Mouse (Mus musculus): ENCODE data around the gene Slc25a41. TPM values are rescaled to one million over a fixed set of nuclear protein-coding genes. Genes with fewer than 3 reads are reported as not detected.
"Not testable (repeated sequence)": the region's sequence is repeated elsewhere in the genome, so short reads cannot be mapped to it uniquely, and the experiment has no call there.

Gene Slc25a41
- polyA plus RNA-seq, 2 experiments = 0.13 to 0.26 TPM

- Histone ChIP-seq H3K9ac (ENCODE audit: low read depth, low read length, severe bottlenecking) (no peak overlapping the region), H3K9me3 (ENCODE audit: control insufficient read depth, low read length) (no peaks in the 10 kb centered on the region), H3K4me1 (ENCODE audit: control insufficient read depth, insufficient read depth, low read length) (0 out of 2 replicates have a peak, but pooled peaks cover 10% of the 10 kb centered on the region), H3K27ac (replicated peaks; ENCODE audit: low read depth, low read length) (no peak overlapping the region), H3K4me3 (replicated peaks; ENCODE audit: low read length) (peak overlapping the region; percentile 77; the same call in 1 of the 2 replicates), H3K36me3 (ENCODE audit: control insufficient read depth, insufficient read depth, low read length) (no peaks in the 10 kb centered on the region), H3K4me2 (replicated peaks; ENCODE audit: low read depth, low read length, severe bottlenecking) (peak overlapping the region; percentile 83), H3K27me3 (ENCODE audit: control insufficient read depth, insufficient read depth, low read length) (peaks cover 33% of the 10 kb centered on the region)
- ATAC-seq (ENCODE audit: low FRiP score, low read depth) (no peak), DNase-seq (ENCODE audit: low spot score) (no peak)
- TF ChIP-seq POLR2A (IDR thresholded peaks at IDR 0.05; ENCODE audit: borderline replicate concordance, extremely low read depth, insufficient read depth, insufficient read length) = no peak
- WGBS = 48% methylated on average over 10 of the region's 10 CpGs
Measured at GRCm38 (mm10) chr17:57061069-57061468, 19.6 kb upstream of the Slc25a41 start.

DNA sequence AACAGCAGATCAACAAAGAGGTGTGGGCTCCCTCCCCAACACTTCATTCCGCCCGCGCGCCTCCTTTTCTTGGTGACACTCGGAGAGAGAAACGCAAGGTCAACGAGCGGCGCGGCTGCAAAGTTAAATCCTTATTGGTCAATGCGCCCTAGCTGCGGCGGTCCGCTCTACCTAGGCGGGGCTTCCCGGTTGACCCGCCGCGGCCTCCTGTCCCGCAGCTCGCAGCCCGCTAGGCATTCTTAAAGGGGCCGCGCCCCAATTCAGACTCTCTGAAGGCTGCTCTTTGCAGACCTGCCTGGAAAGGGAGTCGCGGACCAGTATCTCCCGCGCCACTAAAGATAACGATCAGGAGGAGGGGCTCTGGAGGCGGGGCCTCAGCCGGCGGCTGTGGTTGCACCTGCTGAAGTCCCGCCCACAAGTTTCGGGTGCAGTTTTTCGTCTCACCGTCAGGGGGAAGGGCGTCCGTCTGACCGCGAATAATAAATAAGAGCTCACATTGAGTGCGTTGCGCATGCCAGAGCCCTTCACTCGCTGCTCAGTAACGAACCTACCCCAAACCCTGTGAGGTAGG, 18.9 kb upstream of the Slc25a41 start:
- 0 out of 2 replicates have a peak overlapping the region, but pooled peaks have one; percentile 22 for H3K9ac ChIP-seq (ENCODE audit: low read depth, low read length, severe bottlenecking)
- no peak overlapping the region for H3K27ac ChIP-seq (replicated peaks; ENCODE audit: low read depth, low read length)
- DNase-seq (ENCODE audit: low spot score) = peak; percentile 96

GRCm38 (mm10) chr17:57059486-57059977, 18.1 kb upstream of the Slc25a41 start, which contains the start of gene Slc25a23:
Slc25a23 (minus strand) TSS chr17:57059863.
- DNase-seq (ENCODE audit: low spot score) = peak; percentile 80
- no peak for TF ChIP-seq POLR2A (IDR thresholded peaks at IDR 0.05; ENCODE audit: borderline replicate concordance, extremely low read depth, insufficient read depth, insufficient read length)
- H3K27ac ChIP-seq (replicated peaks; ENCODE audit: low read depth, low read length) = no peak within 1 kb of the TSS
- peaks cover 27% of the 10 kb centered on the region for H3K27me3 ChIP-seq (ENCODE audit: control insufficient read depth, insufficient read depth, low read length)
- no peaks in the 10 kb centered on the region for H3K36me3 ChIP-seq (ENCODE audit: control insufficient read depth, insufficient read depth, low read length)
- peak within 1 kb of the TSS; percentile 70 for H3K9ac ChIP-seq (ENCODE audit: low read depth, low read length, severe bottlenecking)
- no peaks in the 10 kb centered on the region for H3K9me3 ChIP-seq (ENCODE audit: control insufficient read depth, low read length)
- 0 out of 2 replicates have a peak, but pooled peaks cover 10% of the 10 kb centered on the region for H3K4me1 ChIP-seq (ENCODE audit: control insufficient read depth, insufficient read depth, low read length)
- peak within 1 kb of the TSS; percentile 83 for H3K4me2 ChIP-seq (replicated peaks; ENCODE audit: low read depth, low read length, severe bottlenecking)
- WGBS = 1% methylated on average over 16 of the region's 45 CpGs
- H3K4me3 ChIP-seq (replicated peaks; ENCODE audit: low read length) = peak within 1 kb of the TSS; percentile 77
- peak; percentile 83 for ATAC-seq (ENCODE audit: low FRiP score, low read depth)

More for the DNA sequence above, 18.9 kb upstream of the Slc25a41 start:
- WGBS = under 1% methylated on average over 44 of the region's 44 CpGs
- H3K4me1 ChIP-seq (ENCODE audit: control insufficient read depth, insufficient read depth, low read length) = 0 out of 2 replicates have a peak, but pooled peaks cover 10% of the 10 kb centered on the region
- peak overlapping the region; percentile 83 for H3K4me2 ChIP-seq (replicated peaks; ENCODE audit: low read depth, low read length, severe bottlenecking)
- H3K4me3 ChIP-seq (replicated peaks; ENCODE audit: low read length) = peak overlapping the region; percentile 77
- H3K9me3 ChIP-seq (ENCODE audit: control insufficient read depth, low read length) = no peaks in the 10 kb centered on the region
- H3K27me3 ChIP-seq (ENCODE audit: control insufficient read depth, insufficient read depth, low read length) = peaks cover 33% of the 10 kb centered on the region
- no peak for TF ChIP-seq POLR2A (IDR thresholded peaks at IDR 0.05; ENCODE audit: borderline replicate concordance, extremely low read depth, insufficient read depth, insufficient read length)
- ATAC-seq (ENCODE audit: low FRiP score, low read depth) = peak; percentile 93
- no peaks in the 10 kb centered on the region for H3K36me3 ChIP-seq (ENCODE audit: control insufficient read depth, insufficient read depth, low read length)

- no peak for TF ChIP-seq POLR2A (IDR thresholded peaks at IDR 0.05; ENCODE audit: borderline replicate concordance, extremely low read depth, insufficient read depth, insufficient read length)
- Histone ChIP-seq H3K9ac (ENCODE audit: low read depth, low read length, severe bottlenecking) (peak within 1 kb of the TSS; percentile 70), H3K27me3 (ENCODE audit: control insufficient read depth, insufficient read depth, low read length) (peaks cover 27% of the 10 kb centered on the region), H3K4me1 (ENCODE audit: control insufficient read depth, insufficient read depth, low read length) (0 out of 2 replicates have a peak, but pooled peaks cover 10% of the 10 kb centered on the region), H3K4me3 (replicated peaks; ENCODE audit: low read length) (peak within 1 kb of the TSS; percentile 77), H3K9me3 (ENCODE audit: control insufficient read depth, low read length) (no peaks in the 10 kb centered on the region), H3K27ac (replicated peaks; ENCODE audit: low read depth, low read length) (no peak within 1 kb of the TSS), H3K36me3 (ENCODE audit: control insufficient read depth, insufficient read depth, low read length) (no peaks in the 10 kb centered on the region), H3K4me2 (replicated peaks; ENCODE audit: low read depth, low read length, severe bottlenecking) (peak within 1 kb of the TSS; percentile 83)
- no peak for ATAC-seq (ENCODE audit: low FRiP score, low read depth)
- WGBS = 2% methylated on average over 3 of the region's 22 CpGs
- DNase-seq (ENCODE audit: low spot score) = no peak
Measured at GRCm38 (mm10) chr17:57058891-57059485, 17.5 kb upstream of the Slc25a41 start, which contains the start of gene Crb3. Crb3 (plus strand) TSS chr17:57059105.

DNA sequence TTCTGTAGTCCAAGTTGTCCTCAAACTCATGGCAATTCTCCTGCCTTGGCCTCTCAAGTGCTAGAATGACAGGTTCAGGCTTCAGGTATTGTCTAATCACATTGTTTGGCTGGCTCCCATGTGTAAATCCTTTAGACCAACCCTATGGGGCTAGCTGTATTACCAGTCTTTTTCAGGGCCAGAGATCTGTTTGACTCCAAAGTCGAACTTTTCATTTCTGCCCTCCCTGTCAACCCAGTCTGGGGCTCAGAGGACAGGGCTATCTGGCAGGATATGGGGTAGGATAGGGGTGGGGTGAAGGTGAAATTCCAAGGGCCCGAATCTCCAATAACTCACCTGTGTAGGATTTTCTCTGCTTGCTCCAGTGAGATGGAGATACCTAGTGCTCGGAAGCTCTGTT, 14.8 kb upstream of the Slc25a41 start:
- no peak for TF ChIP-seq POLR2A (IDR thresholded peaks at IDR 0.05; ENCODE audit: borderline replicate concordance, extremely low read depth, insufficient read depth, insufficient read length)
- H3K9ac ChIP-seq (ENCODE audit: low read depth, low read length, severe bottlenecking) = no peak overlapping the region
- no peak for DNase-seq (ENCODE audit: low spot score)
- H3K4me1 ChIP-seq (ENCODE audit: control insufficient read depth, insufficient read depth, low read length) = 0 out of 2 replicates have a peak, but pooled peaks cover 7% of the 10 kb centered on the region
- 0 out of 2 replicates have a peak, but pooled peaks cover 9% of the 10 kb centered on the region for H3K36me3 ChIP-seq (ENCODE audit: control insufficient read depth, insufficient read depth, low read length)
- H3K27me3 ChIP-seq (ENCODE audit: control insufficient read depth, insufficient read depth, low read length) = peaks cover 4% of the 10 kb centered on the region
- no peak overlapping the region for H3K4me3 ChIP-seq (replicated peaks; ENCODE audit: low read length)
- H3K27ac ChIP-seq (replicated peaks; ENCODE audit: low read depth, low read length) = no peak overlapping the region
- WGBS = 90% methylated on average over 3 of the region's 3 CpGs
- ATAC-seq (ENCODE audit: low FRiP score, low read depth) = no peak
- H3K9me3 ChIP-seq (ENCODE audit: control insufficient read depth, low read length) = no peaks in the 10 kb centered on the region
- no peak overlapping the region for H3K4me2 ChIP-seq (replicated peaks; ENCODE audit: low read depth, low read length, severe bottlenecking)

DNA sequence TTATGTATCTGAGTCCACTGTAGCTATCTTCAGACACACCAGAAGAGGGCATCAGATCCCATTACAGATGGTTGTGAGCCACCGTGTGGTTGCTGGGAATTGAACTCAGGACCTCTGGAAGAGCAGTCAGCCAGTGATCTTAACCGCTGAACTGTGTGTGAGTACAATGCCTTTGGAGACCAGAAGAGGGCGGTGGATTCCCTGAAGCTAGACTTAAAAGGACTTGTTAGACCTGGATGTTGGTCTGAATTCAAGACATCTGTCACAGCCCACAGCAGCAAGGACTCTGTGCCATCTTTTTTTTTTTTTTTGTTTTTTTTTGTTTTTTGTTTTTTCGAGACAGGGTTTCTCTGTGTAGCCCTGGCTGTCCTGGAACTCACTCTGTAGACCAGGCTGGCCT, 10.2 kb upstream of the Slc25a41 start:
- 88% methylated on average over 3 of the region's 4 CpGs for WGBS
- DNase-seq (ENCODE audit: low spot score); H3K27me3 ChIP-seq (ENCODE audit: control insufficient read depth, insufficient read depth, low read length); H3K4me3 ChIP-seq (replicated peaks; ENCODE audit: low read length); H3K9me3 ChIP-seq (ENCODE audit: control insufficient read depth, low read length); H3K4me2 ChIP-seq (replicated peaks; ENCODE audit: low read depth, low read length, severe bottlenecking); H3K36me3 ChIP-seq (ENCODE audit: control insufficient read depth, insufficient read depth, low read length); H3K27ac ChIP-seq (replicated peaks; ENCODE audit: low read depth, low read length); H3K9ac ChIP-seq (ENCODE audit: low read depth, low read length, severe bottlenecking); ATAC-seq (ENCODE audit: low FRiP score, low read depth); H3K4me1 ChIP-seq (ENCODE audit: control insufficient read depth, insufficient read depth, low read length): not testable (repeated sequence)
